In the genomic region with DNA sequence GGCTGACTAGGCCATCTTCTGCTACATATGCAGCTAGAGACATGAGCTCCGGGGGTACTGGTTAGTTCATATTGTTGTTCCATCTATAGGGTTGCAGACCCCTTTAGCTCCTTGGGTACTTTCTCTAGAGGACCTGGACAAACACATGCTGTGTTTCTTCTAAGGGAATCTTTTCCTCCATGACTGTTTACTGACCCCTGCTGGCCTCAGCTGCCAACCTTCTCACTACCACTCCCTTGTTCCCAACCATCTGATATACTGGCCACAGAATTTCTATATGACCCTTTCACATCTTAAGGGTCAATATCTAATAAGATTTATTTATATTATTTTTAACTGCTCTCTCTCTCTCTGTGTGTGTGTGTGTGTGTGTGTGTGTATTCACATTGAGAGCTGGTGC, we compare ENCODE assay signal across 7 mouse cellular contexts.
DNase-seq lines count a peak whose midpoint lies in the region; ATAC-seq and TF ChIP-seq lines count a peak whose summit lies in the region.
"Not testable (repeated sequence)": the region's sequence is repeated elsewhere in the genome, so short reads cannot be mapped to it uniquely, and the experiment has no call there.

No protein-coding gene starts in this region.

- H3K27ac ChIP-seq in forebrain, postnatal 0 days (ENCODE audit: low read depth, low read length); kidney, postnatal 0 days; limb, embryonic 14.5 days (replicated peaks; ENCODE audit: low read depth, low read length); midbrain, postnatal 0 days (ENCODE audit: low read depth, low read length); stomach, embryonic 14.5 days (ENCODE audit: low read length): not testable (repeated sequence)

- DNase-seq in adrenal gland, postnatal 10 days: peak; percentile 19
- peak; percentile 24 to 44 for DNase-seq in cerebellum, postnatal 10 days
- DNase-seq in forebrain, postnatal 0 days: peak; percentile 8
- DNase-seq in kidney, postnatal 0 days (ENCODE audit: low spot score): peak; percentile 43
- peak; percentile 4 for DNase-seq in limb, embryonic 14.5 days (ENCODE audit: low spot score)
- peak; percentile 3 for DNase-seq in midbrain, postnatal 0 days (ENCODE audit: low spot score)

- peak; percentile 41 for TF ChIP-seq CTCF in forebrain, postnatal 0 days (IDR thresholded peaks at IDR 0.05; ENCODE audit: low read depth)
- TF ChIP-seq CTCF in kidney, postnatal 0 days (IDR thresholded peaks at IDR 0.05; ENCODE audit: low read depth): peak; percentile 60; the same call in 1 of the 2 replicates
- peak; percentile 65 for TF ChIP-seq CTCF in midbrain, postnatal 0 days (IDR thresholded peaks at IDR 0.05)

- ATAC-seq in forebrain, postnatal 0 days; kidney, postnatal 0 days (replicated peaks; ENCODE audit: low FRiP score, low read depth); limb, embryonic 14.5 days (ENCODE audit: low FRiP score, low read depth); midbrain, postnatal 0 days (ENCODE audit: low FRiP score): not testable (repeated sequence)
- 0 out of 2 replicates have a peak, but pooled peaks have one; percentile 23 for ATAC-seq in stomach, embryonic 14.5 days (ENCODE audit: insufficient number of reproducible peaks, insufficient read depth, low FRiP score, low read depth)

- not testable (repeated sequence) for H3K27me3 ChIP-seq in forebrain, postnatal 0 days (ENCODE audit: insufficient read depth, low read length); kidney, postnatal 0 days (ENCODE audit: insufficient read depth, low read length); limb, embryonic 14.5 days (ENCODE audit: control insufficient read depth, insufficient read depth, low read length); midbrain, postnatal 0 days (ENCODE audit: insufficient read depth, low read length); stomach, embryonic 14.5 days (ENCODE audit: control insufficient read depth, insufficient read depth, low read length)

- not testable (repeated sequence) for H3K9me3 ChIP-seq in forebrain, postnatal 0 days (ENCODE audit: low read length); kidney, postnatal 0 days (replicated peaks; ENCODE audit: low read length); limb, embryonic 14.5 days (ENCODE audit: control insufficient read depth, low read length); midbrain, postnatal 0 days (ENCODE audit: low read length); stomach, embryonic 14.5 days (ENCODE audit: control insufficient read depth, low read depth, low read length)

- H3K4me3 ChIP-seq in forebrain, postnatal 0 days (ENCODE audit: low read depth, low read length); kidney, postnatal 0 days (replicated peaks; ENCODE audit: low read depth, low read length); limb, embryonic 14.5 days (replicated peaks; ENCODE audit: low read length); midbrain, postnatal 0 days (ENCODE audit: low read depth, low read length); stomach, embryonic 14.5 days (ENCODE audit: low read depth, low read length): not testable (repeated sequence)

- H3K9ac ChIP-seq in forebrain, postnatal 0 days; kidney, postnatal 0 days (ENCODE audit: low read depth, low read length); limb, embryonic 14.5 days (ENCODE audit: low read depth, low read length, severe bottlenecking); midbrain, postnatal 0 days (replicated peaks; ENCODE audit: low read length, poor library complexity, severe bottlenecking); stomach, embryonic 14.5 days (replicated peaks; ENCODE audit: low read depth, low read length): not testable (repeated sequence)

- 82% methylated on average over 1 of the region's 1 CpGs for WGBS in forebrain, postnatal 0 days
- WGBS in kidney, postnatal 0 days: 82% methylated on average over 1 of the region's 1 CpGs
- WGBS in limb, embryonic 14.5 days: 77% methylated on average over 1 of the region's 1 CpGs
- WGBS in midbrain, postnatal 0 days: 80% methylated on average over 1 of the region's 1 CpGs
- 71% methylated on average over 1 of the region's 1 CpGs for WGBS in stomach, embryonic 14.5 days

- TF ChIP-seq POLR2A in limb, embryonic 14.5 days (IDR thresholded peaks at IDR 0.05; ENCODE audit: borderline replicate concordance, extremely low read depth, insufficient read depth, insufficient read length): not testable (repeated sequence)

- H3K4me2 ChIP-seq in forebrain, postnatal 0 days (ENCODE audit: low read depth); kidney, postnatal 0 days (ENCODE audit: low read length); limb, embryonic 14.5 days (replicated peaks; ENCODE audit: low read depth, low read length, severe bottlenecking); midbrain, postnatal 0 days (ENCODE audit: low read depth, low read length, poor library complexity, severe bottlenecking); stomach, embryonic 14.5 days (replicated peaks; ENCODE audit: low read depth, low read length): not testable (repeated sequence)

- not testable (repeated sequence) for H3K4me1 ChIP-seq in forebrain, postnatal 0 days (ENCODE audit: insufficient read depth); kidney, postnatal 0 days (replicated peaks; ENCODE audit: insufficient read depth, low read length); limb, embryonic 14.5 days (ENCODE audit: control insufficient read depth, insufficient read depth, low read length); midbrain, postnatal 0 days (ENCODE audit: insufficient read depth, low read length); stomach, embryonic 14.5 days (ENCODE audit: control insufficient read depth, insufficient read depth, low read length)

- H3K36me3 ChIP-seq in forebrain, postnatal 0 days (ENCODE audit: insufficient read depth); kidney, postnatal 0 days (ENCODE audit: insufficient read depth, low read length); limb, embryonic 14.5 days (ENCODE audit: control insufficient read depth, insufficient read depth, low read length); midbrain, postnatal 0 days (ENCODE audit: insufficient read depth, low read length); stomach, embryonic 14.5 days (ENCODE audit: control insufficient read depth, insufficient read depth, low read length): not testable (repeated sequence)
